Mouse (Mus musculus) kidney, postnatal 0 days (tissue): ENCODE results near the gene Ralgps2. TPM values are rescaled to one million over a fixed set of nuclear protein-coding genes. Genes with fewer than 3 reads are reported as not detected.

Source experiments
- ATAC-seq: fragments of 200-750 bp; cut with Nextera tagmentation; replicated peaks from 2 replicates; pipeline ENCODE4 v1.8.0; 2017; ENCODE audit warnings: low read depth, moderate number of reproducible peaks, moderate TSS enrichment, moderate library complexity; ENCODE audit not compliant: low FRiP score
- DNase-seq: peaks from one replicate; pipeline ENCODE4 v3.0.0-alpha.2; 2016; ENCODE audit warnings: low spot score
- H3K27ac ChIP-seq: fragments of 300-500 bp; sonication (generic); 2 replicates; pipeline ENCODE4 v1.5.1; 2014; ENCODE audit warnings: mild to moderate bottlenecking
- H3K27me3 ChIP-seq: fragments of 300-500 bp; sonication (generic); 2 replicates; pipeline ENCODE4 v1.6.1; 2014; ENCODE audit warnings: low read length, mixed read lengths; ENCODE audit not compliant: insufficient read depth
- H3K36me3 ChIP-seq: fragments of 300-500 bp; sonication (generic); 2 replicates; pipeline ENCODE4 v1.6.1; 2014; ENCODE audit warnings: low read length, mixed read lengths; ENCODE audit not compliant: insufficient read depth
- H3K4me1 ChIP-seq: fragments of 300-500 bp; sonication (generic); replicated peaks from 2 replicates; pipeline ENCODE4 v1.6.1; 2014; ENCODE audit warnings: antibody characterized with exemption, low read length, mixed read lengths; ENCODE audit not compliant: insufficient read depth
- H3K4me2 ChIP-seq: fragments of 300-500 bp; sonication (generic); 2 replicates; pipeline ENCODE4 v1.6.1; 2014; ENCODE audit warnings: mild to moderate bottlenecking, low read length, moderate library complexity, mixed read lengths
- H3K4me3 ChIP-seq: fragments of 300-500 bp; sonication (generic); replicated peaks from 2 replicates; pipeline ENCODE4 v1.5.1; 2014; ENCODE audit warnings: low read depth, low read length
- H3K9ac ChIP-seq: fragments of 300-500 bp; sonication (generic); 2 replicates; pipeline ENCODE4 v1.6.1; 2014; ENCODE audit warnings: low read depth, low read length
- H3K9me3 ChIP-seq: fragments of 300-500 bp; sonication (generic); replicated peaks from 2 replicates; pipeline ENCODE4 v1.6.1; 2016; ENCODE audit warnings: low read length, inconsistent platforms, mixed read lengths
- CTCF ChIP-seq: IDR thresholded peaks from 2 replicates; pipeline ENCODE4 v1.5.1; 2016; ENCODE audit warnings: antibody characterized with exemption, low read depth, mild to moderate bottlenecking, moderate library complexity
- WGBS: fragments of 180-500 bp; shearing (Covaris S2); extraction: QIAGEN DNeasy Blood & Tissue Kit; methylation state at CpG from one replicate; pipeline ENCODE4 v1.1.7; 2014; 5-methylcytosine and 5-hydroxymethylcytosine counted together
- polyA plus RNA-seq: library from polyadenylated mRNA; unstranded; fragments of >200 nt; fragmentation: Nextera tagmentation; extraction: Ambion mirVana; gene quantifications from 2 replicates; pipeline ENCODE4 v1.2.1, GENCODE M21; 2015

The Ralgps2 gene
- polyA plus RNA-seq, 1 experiment from 2014 or later = 47.2 TPM

DNA sequence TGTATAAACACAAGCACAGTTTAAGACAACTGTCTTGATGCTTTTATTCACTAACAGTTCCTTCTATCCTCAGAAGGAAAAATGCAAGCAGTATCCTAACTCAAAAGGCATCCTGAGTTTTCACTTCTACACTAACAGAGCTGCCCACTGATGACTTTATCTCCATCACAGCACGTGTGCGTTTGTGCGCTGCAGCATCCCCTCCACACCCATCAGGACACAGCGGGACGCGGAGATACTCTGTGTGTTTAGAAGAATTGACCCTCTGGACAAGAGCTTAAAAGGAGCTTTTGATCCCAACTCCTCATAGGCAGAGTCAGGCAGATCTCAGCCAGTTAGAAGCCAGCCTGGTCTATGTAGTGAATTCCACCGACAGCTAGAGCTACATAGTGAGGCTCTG is 2.0 kb downstream of the Ralgps2 start:
- WGBS = 84% methylated on average over 7 of the region's 7 CpGs
- H3K27me3 ChIP-seq = no peaks in the 10 kb centered on the region
- H3K27ac ChIP-seq = no peak overlapping the region
- TF ChIP-seq CTCF = no peak
- H3K4me1 ChIP-seq = 0 out of 2 replicates have a peak, but pooled peaks cover 9% of the 10 kb centered on the region
- H3K9me3 ChIP-seq = no peaks in the 10 kb centered on the region
- H3K9ac ChIP-seq = no peak overlapping the region
- ATAC-seq (no peak), DNase-seq (no peak)
- no peaks in the 10 kb centered on the region for H3K36me3 ChIP-seq
- no peak overlapping the region for H3K4me3 ChIP-seq
- H3K4me2 ChIP-seq = no peak overlapping the region

DNA sequence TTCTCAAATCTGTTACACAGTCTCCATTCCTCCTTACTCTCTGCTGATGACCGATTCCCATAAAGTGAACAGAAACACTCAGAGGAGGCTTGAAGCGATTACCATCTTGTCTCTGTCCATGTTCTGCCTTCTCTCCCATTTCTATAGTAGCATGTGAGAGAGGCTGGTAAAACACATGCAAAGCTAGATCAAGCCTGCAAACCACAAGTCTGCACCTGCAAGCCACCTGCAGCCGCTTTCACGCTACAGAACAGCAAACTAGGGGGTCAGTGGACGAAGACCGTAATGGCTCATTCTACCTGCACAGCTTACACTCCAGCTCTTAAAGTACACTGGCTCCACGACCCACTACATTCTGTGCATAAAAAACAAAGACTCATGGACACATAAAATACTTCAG is 5.7 kb downstream of the Ralgps2 start:
- no peak overlapping the region for H3K9ac ChIP-seq
- no peaks in the 10 kb centered on the region for H3K27me3 ChIP-seq
- H3K9me3 ChIP-seq = no peaks in the 10 kb centered on the region
- 87% methylated on average over 7 of the region's 7 CpGs for WGBS
- H3K4me3 ChIP-seq = no peak overlapping the region
- H3K4me2 ChIP-seq = no peak overlapping the region
- no peak for TF ChIP-seq CTCF
- H3K27ac ChIP-seq = no peak overlapping the region
- 0 out of 2 replicates have a peak, but pooled peaks cover 3% of the 10 kb centered on the region for H3K4me1 ChIP-seq
- DNase-seq = no peak
- H3K36me3 ChIP-seq = no peaks in the 10 kb centered on the region
- ATAC-seq = no peak

DNA sequence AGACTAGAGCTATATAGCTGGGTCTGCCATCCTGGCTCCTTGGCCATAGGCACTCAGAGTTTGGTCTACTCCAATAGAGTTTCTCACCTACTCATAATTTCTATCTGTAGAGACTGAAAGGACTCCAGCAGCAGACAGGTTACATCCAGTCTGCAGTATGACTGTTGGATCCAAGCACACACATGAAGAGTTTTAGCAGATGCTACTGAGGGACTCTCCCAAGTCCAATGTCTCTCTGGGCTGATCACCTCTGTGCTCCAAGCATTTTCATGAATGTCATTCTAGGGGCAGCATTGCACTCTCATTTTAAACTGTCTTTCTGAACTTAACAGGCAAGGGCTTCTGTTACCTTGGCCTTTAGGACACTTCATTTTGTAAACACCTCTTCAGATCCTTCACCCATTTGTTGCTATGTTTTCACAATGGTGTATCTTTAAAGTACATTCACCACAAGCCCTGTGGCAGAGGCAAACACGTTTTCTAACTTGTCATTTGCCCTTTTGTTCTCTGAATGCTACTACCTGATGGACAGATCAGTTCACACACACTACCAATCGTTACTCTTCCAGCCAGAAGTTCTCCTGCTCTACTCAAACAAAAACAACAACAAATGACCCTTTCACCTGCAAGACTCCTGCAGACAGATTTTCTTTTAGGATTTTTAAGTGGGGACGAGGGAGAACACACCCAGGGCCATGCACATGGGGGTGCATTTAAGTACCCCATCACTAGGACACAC is 7.2 kb downstream of the Ralgps2 start:
- TF ChIP-seq CTCF = no peak
- no peaks in the 10 kb centered on the region for H3K36me3 ChIP-seq
- no peaks in the 10 kb centered on the region for H3K27me3 ChIP-seq
- DNase-seq = no peak
- H3K9me3 ChIP-seq = no peaks in the 10 kb centered on the region
- ATAC-seq = no peak
- no peak overlapping the region for H3K4me3 ChIP-seq
- 31% methylated on average over 3 of the region's 3 CpGs for WGBS
- no peak overlapping the region for H3K27ac ChIP-seq
- H3K9ac ChIP-seq = no peak overlapping the region
- H3K4me1 ChIP-seq = 0 out of 2 replicates have a peak, but pooled peaks cover 3% of the 10 kb centered on the region
- no peak overlapping the region for H3K4me2 ChIP-seq

DNA sequence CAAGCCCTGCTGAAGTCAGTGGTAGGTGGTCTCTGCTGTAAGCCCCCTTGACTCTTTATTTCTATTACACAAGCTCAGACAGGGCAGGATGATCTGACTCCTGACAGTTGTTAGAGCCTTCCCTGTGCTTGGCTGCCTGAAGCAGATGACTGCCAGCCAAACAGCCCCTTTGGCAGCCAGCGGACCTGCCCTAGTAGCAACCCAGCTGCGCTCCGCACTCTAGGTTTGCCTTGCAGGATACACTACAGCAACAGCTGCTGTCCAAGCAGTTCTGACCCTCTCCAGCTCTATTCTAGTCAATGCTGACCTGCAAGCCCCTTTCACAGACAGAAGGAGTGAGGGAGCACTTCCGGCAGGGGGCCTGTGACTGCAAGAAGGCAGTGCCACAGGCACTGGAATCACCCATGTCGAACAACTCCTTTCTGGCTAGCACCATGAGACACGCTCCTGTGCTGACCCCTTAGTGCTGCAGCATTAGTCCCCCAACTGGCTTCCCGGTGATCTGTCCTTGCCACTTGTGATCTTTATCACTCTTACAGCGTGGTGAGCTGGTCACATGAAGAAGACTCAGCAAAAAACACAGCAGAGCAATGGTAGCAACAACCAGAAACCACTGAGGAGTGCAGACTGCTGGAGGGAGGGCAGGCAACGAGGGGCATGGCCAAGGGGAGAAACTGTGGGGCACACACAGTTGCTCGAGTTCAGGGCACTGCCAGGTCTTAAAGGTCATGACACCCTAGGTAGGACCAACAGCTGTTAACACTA is 8.1 kb downstream of the Ralgps2 start:
- Histone ChIP-seq H3K9me3 (no peaks in the 10 kb centered on the region), H3K27me3 (no peaks in the 10 kb centered on the region), H3K4me2 (no peak overlapping the region), H3K4me1 (0 out of 2 replicates have a peak, but pooled peaks cover 3% of the 10 kb centered on the region), H3K36me3 (no peaks in the 10 kb centered on the region), H3K4me3 (no peak overlapping the region), H3K27ac (no peak overlapping the region), H3K9ac (no peak overlapping the region)
- no peak for DNase-seq
- TF ChIP-seq CTCF = no peak
- WGBS = 59% methylated on average over 10 of the region's 10 CpGs
- no peak for ATAC-seq

DNA sequence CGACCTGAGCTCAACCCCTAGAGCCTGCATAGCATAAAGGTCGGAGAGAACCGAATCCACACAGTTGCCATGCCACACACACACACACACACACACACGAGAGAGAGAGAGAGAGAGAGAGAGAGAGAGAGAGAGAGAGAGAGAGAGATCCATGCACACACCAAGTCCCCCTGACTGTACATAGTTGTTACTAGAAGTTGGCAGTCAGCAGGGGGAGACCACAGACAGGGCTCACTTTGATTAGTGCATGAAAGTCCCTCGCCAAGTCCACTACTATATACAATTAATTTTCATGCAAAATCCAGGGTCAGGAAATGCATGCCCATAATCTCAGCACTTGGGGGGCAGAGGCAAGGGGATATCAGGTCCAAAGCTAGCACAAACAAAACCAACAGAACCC is 9.2 kb downstream of the Ralgps2 start:
- Histone ChIP-seq H3K9me3 (no peaks in the 10 kb centered on the region), H3K36me3 (no peaks in the 10 kb centered on the region), H3K4me3 (no peak overlapping the region), H3K27me3 (no peaks in the 10 kb centered on the region), H3K9ac (no peak overlapping the region), H3K4me2 (no peak overlapping the region), H3K27ac (no peak overlapping the region), H3K4me1 (0 out of 2 replicates have a peak, but pooled peaks cover 3% of the 10 kb centered on the region)
- peak; percentile 50 for TF ChIP-seq CTCF
- WGBS = 53% methylated on average over 5 of the region's 5 CpGs
- ATAC-seq = no peak
- peak; percentile 38 for DNase-seq

DNA sequence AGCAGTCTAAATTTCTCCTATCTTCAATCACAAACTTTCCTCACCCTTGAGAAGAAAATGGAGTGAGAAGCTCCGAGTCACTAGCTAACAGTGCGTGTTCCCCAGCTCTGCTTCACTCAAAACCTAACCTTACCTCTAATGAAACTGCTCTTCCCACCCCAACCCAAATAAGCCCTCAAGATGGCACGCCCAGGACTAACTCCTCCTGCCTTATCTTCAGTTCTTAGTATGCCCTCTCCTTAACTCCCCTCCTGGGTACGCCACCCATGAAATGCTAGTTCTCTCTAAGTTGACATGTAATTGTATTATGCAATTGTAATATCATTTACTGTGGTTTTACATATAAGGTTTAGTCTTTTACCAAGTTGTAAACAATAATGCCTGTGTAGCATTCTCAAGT is 11.2 kb downstream of the Ralgps2 start:
- H3K4me3 ChIP-seq = no peak overlapping the region
- no peaks in the 10 kb centered on the region for H3K36me3 ChIP-seq
- H3K4me1 ChIP-seq = 0 out of 2 replicates have a peak, but pooled peaks cover 3% of the 10 kb centered on the region
- H3K27me3 ChIP-seq = no peaks in the 10 kb centered on the region
- no peak overlapping the region for H3K9ac ChIP-seq
- ATAC-seq (no peak), DNase-seq (no peak)
- H3K27ac ChIP-seq = no peak overlapping the region
- no peak for TF ChIP-seq CTCF
- H3K4me2 ChIP-seq = no peak overlapping the region
- 89% methylated on average over 4 of the region's 4 CpGs for WGBS
- H3K9me3 ChIP-seq = no peaks in the 10 kb centered on the region
